Mouse (Mus musculus) kidney, adult 2 months (tissue): ENCODE data around the gene Ace3. TPM values are rescaled to one million over a fixed set of nuclear protein-coding genes. Genes with fewer than 3 reads are reported as not detected.

Experiments
- DNase-seq: peaks from one replicate; pipeline ENCODE4 v3.0.0; 2021
- H3K27ac ChIP-seq: fragments of 200-500 bp; 2 replicates; pipeline ENCODE4 v1.5.1; 2012; ENCODE audit warnings: low read depth, low read length, control low read depth, inconsistent platforms; ENCODE audit not compliant: insufficient read depth
- H3K27me3 ChIP-seq: fragments of 200-500 bp; replicated peaks from 2 replicates; pipeline ENCODE4 v1.6.1; 2012; ENCODE audit warnings: mild to moderate bottlenecking, moderate library complexity, low read length, inconsistent platforms; ENCODE audit not compliant: control insufficient read depth, insufficient read depth
- H3K36me3 ChIP-seq: fragments of 200-500 bp; 2 replicates; pipeline ENCODE4 v1.6.1; 2012; ENCODE audit warnings: mild to moderate bottlenecking, moderate library complexity, low read length, inconsistent platforms; ENCODE audit not compliant: control insufficient read depth, insufficient read depth
- H3K4me1 ChIP-seq: fragments of 200-500 bp; 2 replicates; pipeline ENCODE4 v1.6.1; 2011; ENCODE audit warnings: low read length; ENCODE audit not compliant: control insufficient read depth, insufficient read depth
- H3K4me3 ChIP-seq: fragments of 200-500 bp; 2 replicates; pipeline ENCODE4 v1.5.1; 2011; ENCODE audit warnings: mild to moderate bottlenecking, low read depth, low read length, control low read depth; ENCODE audit not compliant: insufficient read depth
- CTCF ChIP-seq: fragments of 200-500 bp; conservative IDR thresholded peaks from 2 replicates; pipeline ENCODE4 v1.5.1; 2011; ENCODE audit warnings: low read depth, mild to moderate bottlenecking, control low read depth, low read length, moderate library complexity, mixed read lengths; ENCODE audit not compliant: insufficient read depth, insufficient read length
- POLR2A ChIP-seq: fragments of 200-500 bp; IDR thresholded peaks from one replicate; pipeline ENCODE4 v1.6.1; 2011; ENCODE audit warnings: low read depth, low read length, control low read depth
- WGBS: fragments of 180-500 bp; shearing (Covaris S2); methylation state at CpG from one replicate; pipeline ENCODE4 v1.1.7; 2018; 5-methylcytosine and 5-hydroxymethylcytosine counted together
- polyA plus RNA-seq: library from polyadenylated mRNA; depleted of rRNA; stranded (reverse); fragments of >200 nt; gene quantifications from 2 replicates; pipeline ENCODE4 v1.2.3, GENCODE M21; 2012

Gene Ace3
- polyA plus RNA-seq, 1 experiment = 0.06 TPM

DNA sequence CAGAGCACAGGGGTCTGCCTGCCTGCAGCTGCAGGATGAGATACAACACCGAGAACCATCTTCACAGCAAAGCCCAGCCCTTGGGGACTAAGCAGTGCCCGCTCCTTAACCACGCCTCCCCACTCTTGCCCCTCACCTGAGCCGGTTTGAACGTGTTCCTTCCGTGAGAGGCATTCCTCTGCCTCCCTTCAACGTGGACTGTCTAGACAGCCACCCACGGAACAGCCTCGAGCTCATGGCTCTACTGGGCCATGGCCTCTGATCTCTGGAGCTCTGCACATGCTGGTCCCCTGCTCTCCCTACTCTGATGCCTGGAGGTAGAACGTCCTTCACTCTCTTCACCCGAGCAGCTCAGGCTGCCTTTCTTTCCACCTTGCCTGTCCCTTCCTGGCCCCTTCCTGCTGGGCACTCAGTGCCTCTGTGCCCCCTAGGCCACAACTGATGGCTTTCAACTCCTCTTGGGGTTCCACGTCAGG, 41.5 kb upstream of the Ace3 start, which contains the start of gene Cyb561:
TSS of gene Cyb561 (minus strand) at position 426 of the 476 bp plus-strand sequence.
- WGBS = 53% methylated on average over 12 of the region's 12 CpGs
- Histone ChIP-seq H3K27ac (peak within 1 kb of the TSS; percentile 25; the same call in 1 of the 2 replicates), H3K27me3 (no peaks in the 10 kb centered on the region), H3K4me3 (no peak within 1 kb of the TSS), H3K4me1 (peaks cover 14% of the 10 kb centered on the region; the same call in 1 of the 2 replicates), H3K36me3 (no peaks in the 10 kb centered on the region)
- TF ChIP-seq POLR2A = no peak
- no peak for TF ChIP-seq CTCF
- no peak for DNase-seq

DNA sequence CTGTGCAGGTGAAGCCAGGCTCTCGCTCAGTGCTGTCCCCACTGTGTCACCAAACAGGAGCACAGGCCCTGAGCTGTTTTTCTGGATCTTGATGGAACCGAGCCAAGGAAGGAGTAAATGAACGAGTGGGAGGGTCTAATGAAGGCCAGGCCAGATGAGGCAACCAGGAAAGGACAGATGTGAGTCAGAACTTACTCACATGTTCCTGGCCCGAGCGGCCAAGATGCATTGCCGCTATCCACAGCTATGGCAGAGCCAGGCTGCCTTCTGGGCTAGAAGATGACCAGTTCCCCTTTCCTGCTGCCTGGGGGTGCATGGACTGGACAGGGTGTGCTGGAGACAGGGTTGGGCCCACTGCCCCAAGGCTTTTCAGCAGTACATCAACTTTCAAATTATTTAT, 41.1 kb upstream of the Ace3 start:
- Histone ChIP-seq H3K27me3 (no peaks in the 10 kb centered on the region), H3K36me3 (no peaks in the 10 kb centered on the region), H3K27ac (no peak overlapping the region), H3K4me1 (peaks cover 14% of the 10 kb centered on the region; the same call in 1 of the 2 replicates), H3K4me3 (no peak overlapping the region)
- TF ChIP-seq POLR2A = no peak
- 55% methylated on average over 6 of the region's 6 CpGs for WGBS
- peak; percentile 16 for DNase-seq

DNA sequence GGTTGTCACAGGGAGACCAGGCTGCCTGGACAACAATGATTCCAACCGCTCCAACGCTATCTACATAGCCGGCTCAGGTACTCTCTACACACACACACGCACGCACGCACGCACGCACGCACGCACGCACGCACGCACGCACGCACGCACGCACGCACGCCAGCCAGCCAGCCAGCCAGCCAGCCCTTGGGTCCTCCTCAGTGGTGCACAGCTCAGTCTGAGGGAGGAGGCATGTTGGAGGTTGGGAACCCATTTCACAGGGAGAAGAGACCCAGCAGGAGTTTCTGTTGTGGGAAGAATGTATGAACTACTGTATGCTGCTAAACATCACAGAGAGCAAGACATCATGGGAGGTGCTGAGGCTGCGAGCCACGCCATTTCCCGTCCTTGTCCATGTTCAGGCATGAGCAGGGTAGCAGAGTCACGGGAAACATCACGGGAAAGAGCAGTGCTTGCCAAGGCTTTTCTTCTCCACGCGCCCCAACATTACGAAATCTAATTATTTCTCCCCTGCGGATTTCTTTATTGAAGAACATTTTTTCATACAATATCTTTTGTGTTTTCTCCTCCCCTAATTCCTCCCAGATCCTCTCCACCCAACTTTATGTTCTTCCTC, 38.6 kb upstream of the Ace3 start:
- WGBS = 93% methylated on average over 28 of the region's 28 CpGs
- no peak for DNase-seq
- Histone ChIP-seq H3K27ac (no peak overlapping the region), H3K4me1 (peaks cover 9% of the 10 kb centered on the region; the same call in 1 of the 2 replicates), H3K4me3 (no peak overlapping the region), H3K36me3 (no peaks in the 10 kb centered on the region), H3K27me3 (no peaks in the 10 kb centered on the region)
- TF ChIP-seq CTCF = no peak

DNA sequence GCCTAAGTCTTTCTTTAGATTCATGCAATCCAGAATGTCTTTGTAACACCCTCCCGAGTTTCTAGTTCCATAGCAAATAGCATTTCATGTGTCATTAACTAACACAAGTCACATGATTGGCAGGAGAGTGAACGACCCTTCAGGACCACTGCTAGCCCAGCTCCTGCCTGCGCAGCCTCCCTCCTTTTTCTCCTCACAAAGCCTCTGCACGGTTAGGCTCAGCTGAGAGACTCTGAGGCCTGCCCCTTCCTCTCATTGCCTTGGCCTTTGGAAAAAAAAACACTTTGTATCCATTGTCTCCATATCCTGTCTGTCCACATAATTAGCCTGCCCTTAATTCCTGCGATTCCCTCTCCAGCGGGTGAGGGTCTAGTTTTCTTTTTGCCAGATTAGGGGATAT, 37.0 kb upstream of the Ace3 start:
- no peak for DNase-seq
- no peak overlapping the region for H3K4me3 ChIP-seq
- H3K27me3 ChIP-seq = no peaks in the 10 kb centered on the region
- no peak overlapping the region for H3K27ac ChIP-seq
- H3K4me1 ChIP-seq = 0 out of 2 replicates have a peak, but pooled peaks cover under 1% of the 10 kb centered on the region
- TF ChIP-seq POLR2A (no peak), CTCF (no peak)
- H3K36me3 ChIP-seq = no peaks in the 10 kb centered on the region
- WGBS = 50% methylated on average over 6 of the region's 6 CpGs

DNA sequence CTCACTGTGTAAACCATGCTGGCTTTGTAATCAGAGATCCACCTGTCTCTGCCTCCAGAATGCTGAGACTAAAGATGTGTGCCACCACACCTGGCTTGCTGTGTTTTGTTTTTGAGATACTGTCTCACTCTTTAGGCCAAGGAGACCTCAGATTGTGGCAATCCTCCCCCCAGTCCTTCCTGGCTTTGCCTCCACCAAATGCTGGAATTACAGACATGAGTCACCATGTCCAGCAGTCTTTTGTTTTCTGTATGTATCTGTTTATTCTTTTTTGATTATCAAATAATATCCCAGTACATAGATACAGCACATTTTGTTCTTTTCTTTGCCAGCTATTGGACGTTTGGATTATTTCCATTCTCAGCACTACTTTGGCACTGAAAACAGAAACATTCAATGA, 35.9 kb upstream of the Ace3 start:
- WGBS = 60% methylated on average over 1 of the region's 1 CpGs
- TF ChIP-seq POLR2A (no peak), CTCF (no peak)
- DNase-seq = no peak

DNA sequence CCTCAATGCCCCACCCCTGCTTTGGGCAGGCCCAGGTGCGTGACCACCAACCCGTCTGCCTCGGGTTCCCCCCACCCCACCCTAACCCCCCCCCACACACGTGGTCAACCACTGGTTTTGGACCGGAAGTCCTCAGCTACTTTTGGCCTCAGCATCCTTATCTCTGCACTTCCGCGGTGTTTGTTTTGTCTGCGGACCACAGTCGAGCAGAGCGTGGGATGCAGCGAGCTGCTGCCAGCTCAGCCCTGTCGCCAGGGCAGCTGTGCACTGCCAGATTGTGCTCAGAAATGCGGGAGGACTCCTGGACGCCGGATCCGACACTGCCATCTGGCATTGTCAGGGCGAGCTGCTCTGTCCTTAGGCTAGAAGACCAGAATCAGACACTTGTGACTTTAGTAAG, 35.1 kb upstream of the Ace3 start:
- Histone ChIP-seq H3K27me3 (no peaks in the 10 kb centered on the region), H3K4me3 (no peak overlapping the region), H3K36me3 (no peaks in the 10 kb centered on the region), H3K4me1 (no peaks in the 10 kb centered on the region), H3K27ac (no peak overlapping the region)
- TF ChIP-seq CTCF = no peak
- no peak for TF ChIP-seq POLR2A
- no peak for DNase-seq
- 43% methylated on average over 17 of the region's 17 CpGs for WGBS

More for the DNA sequence above, 35.9 kb upstream of the Ace3 start:
- no peak overlapping the region for H3K27ac ChIP-seq
- H3K4me3 ChIP-seq = no peak overlapping the region
- no peaks in the 10 kb centered on the region for H3K36me3 ChIP-seq
- H3K27me3 ChIP-seq = no peaks in the 10 kb centered on the region
- H3K4me1 ChIP-seq = no peaks in the 10 kb centered on the region

DNA sequence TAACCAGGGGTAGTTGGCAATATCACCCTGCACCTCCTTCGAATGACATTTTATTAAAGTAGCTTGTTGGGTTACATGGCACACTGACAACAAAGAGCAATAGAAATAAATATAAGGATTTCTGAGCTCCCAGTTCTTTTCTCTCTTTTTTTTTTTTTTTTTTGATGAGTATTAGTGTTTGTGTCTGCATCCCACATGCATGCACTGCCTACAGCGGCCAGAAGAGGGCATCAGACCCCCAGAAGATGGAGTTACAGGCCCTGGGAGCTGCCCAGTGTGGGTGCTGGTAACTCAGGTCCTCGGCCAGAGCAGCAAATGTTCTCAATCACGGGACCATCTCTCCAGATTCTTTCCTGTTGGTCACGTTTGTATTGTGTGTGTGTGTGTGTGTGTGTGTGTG, 29.8 kb upstream of the Ace3 start:
- Histone ChIP-seq H3K4me3 (no peak overlapping the region), H3K4me1 (peaks cover 4% of the 10 kb centered on the region; the same call in 1 of the 2 replicates), H3K36me3 (no peaks in the 10 kb centered on the region), H3K27ac (no peak overlapping the region), H3K27me3 (no peaks in the 10 kb centered on the region)
- TF ChIP-seq CTCF (0 out of 2 replicates have a peak, but pooled peaks have one; percentile 19), POLR2A (no peak)
- WGBS = 70% methylated on average over 5 of the region's 5 CpGs
- no peak for DNase-seq

DNA sequence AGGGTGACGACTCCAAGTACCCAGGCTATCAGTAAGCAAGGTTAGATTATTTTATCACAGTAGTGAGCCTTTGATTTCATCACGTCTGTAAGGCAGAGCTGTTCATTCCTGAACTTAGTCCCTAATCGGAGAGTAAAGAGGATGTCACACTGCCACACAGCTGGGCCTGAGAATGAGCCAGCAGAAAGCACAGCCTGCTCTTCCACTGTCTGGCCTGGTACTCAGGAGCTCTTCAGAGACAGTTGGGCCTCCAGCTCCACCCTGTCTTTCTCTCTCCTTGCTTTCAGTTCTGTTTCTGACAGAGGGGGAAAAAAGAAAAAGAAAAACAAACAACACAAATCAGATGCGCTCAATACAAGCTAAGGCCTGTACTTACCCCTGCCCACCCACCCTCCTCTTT, 28.2 kb upstream of the Ace3 start:
- no peak for DNase-seq
- H3K4me3 ChIP-seq = no peak overlapping the region
- H3K27ac ChIP-seq = no peak overlapping the region
- TF ChIP-seq CTCF (no peak), POLR2A (no peak)
- WGBS = 87% methylated on average over 4 of the region's 4 CpGs
- H3K4me1 ChIP-seq = peaks cover 4% of the 10 kb centered on the region; the same call in 1 of the 2 replicates
- H3K27me3 ChIP-seq = no peaks in the 10 kb centered on the region
- no peaks in the 10 kb centered on the region for H3K36me3 ChIP-seq
